Mouse (Mus musculus) c-Kit-positive CD71-positive TER-119-negative erythroid progenitor cells, embryonic 14.5 days (primary cell): ENCODE data around the gene Pycr1.
A peak's percentile ranks its signal among the peaks of the same experiment; 100 is the strongest.

ENCODE experiments used
- DNase-seq: peaks from one replicate; pipeline ENCODE4 v3.0.0-alpha.2; 2013; ENCODE audit warnings: low read depth

Pycr1 gene

GRCm38 (mm10) chr11:120657301-120657700 lies 13.7 kb upstream of the Pycr1 start:
- no peak for DNase-seq

- DNase-seq, result no peak
These were observed 11.2 kb upstream of the Pycr1 start for GRCm38 (mm10) chr11:120654741-120655140.

- no peak for DNase-seq
These were observed 8.3 kb upstream of the Pycr1 start for GRCm38 (mm10) chr11:120651872-120652271.

- DNase-seq, result no peak
These were observed 4.5 kb upstream of the Pycr1 start, which contains the start of gene Myadml2 for GRCm38 (mm10) chr11:120648001-120648476. Gene Myadml2 (minus strand): TSS chr11:120648158.

- DNase-seq, result no peak
These were observed 3.7 kb upstream of the Pycr1 start for GRCm38 (mm10) chr11:120647047-120647830.

- DNase-seq, result no peak
These were observed 499 bp downstream of the Pycr1 start for GRCm38 (mm10) chr11:120642939-120643600.

- DNase-seq, result no peak
These were observed 1.7 kb downstream of the Pycr1 start for GRCm38 (mm10) chr11:120641869-120642268.

- DNase-seq, result no peak
These were observed 2.3 kb downstream of the Pycr1 start for GRCm38 (mm10) chr11:120641255-120641654.

- no peak for DNase-seq
These were observed 8.8 kb downstream of the Pycr1 start for GRCm38 (mm10) chr11:120634810-120635209.

GRCm38 (mm10) chr11:120633520-120634343 lies 9.8 kb downstream of the Pycr1 start, which contains the start of gene Mafg:
Gene Mafg (minus strand): TSS chr11:120633600.
- DNase-seq, result peak; percentile 90

GRCm38 (mm10) chr11:120632559-120633519 lies 10.7 kb downstream of the Pycr1 start:
- DNase-seq, result no peak

- DNase-seq, result peak; percentile 66
These were observed 11.7 kb downstream of the Pycr1 start for GRCm38 (mm10) chr11:120631726-120632448.

GRCm38 (mm10) chr11:120630881-120631725 lies 12.5 kb downstream of the Pycr1 start:
- no peak for DNase-seq

- no peak for DNase-seq
These were observed 13.1 kb downstream of the Pycr1 start for GRCm38 (mm10) chr11:120630401-120630871.

- no peak for DNase-seq
These were observed 13.7 kb downstream of the Pycr1 start for GRCm38 (mm10) chr11:120629911-120630310.

- DNase-seq, result no peak
These were observed 14.2 kb downstream of the Pycr1 start for GRCm38 (mm10) chr11:120629341-120629730.

GRCm38 (mm10) chr11:120628601-120629340 lies 14.8 kb downstream of the Pycr1 start:
- DNase-seq, result no peak

- no peak for DNase-seq
These were observed 15.9 kb downstream of the Pycr1 start for GRCm38 (mm10) chr11:120627468-120628300.
